ENCODE assay signal across 1 mouse cellular context in the genomic region with DNA sequence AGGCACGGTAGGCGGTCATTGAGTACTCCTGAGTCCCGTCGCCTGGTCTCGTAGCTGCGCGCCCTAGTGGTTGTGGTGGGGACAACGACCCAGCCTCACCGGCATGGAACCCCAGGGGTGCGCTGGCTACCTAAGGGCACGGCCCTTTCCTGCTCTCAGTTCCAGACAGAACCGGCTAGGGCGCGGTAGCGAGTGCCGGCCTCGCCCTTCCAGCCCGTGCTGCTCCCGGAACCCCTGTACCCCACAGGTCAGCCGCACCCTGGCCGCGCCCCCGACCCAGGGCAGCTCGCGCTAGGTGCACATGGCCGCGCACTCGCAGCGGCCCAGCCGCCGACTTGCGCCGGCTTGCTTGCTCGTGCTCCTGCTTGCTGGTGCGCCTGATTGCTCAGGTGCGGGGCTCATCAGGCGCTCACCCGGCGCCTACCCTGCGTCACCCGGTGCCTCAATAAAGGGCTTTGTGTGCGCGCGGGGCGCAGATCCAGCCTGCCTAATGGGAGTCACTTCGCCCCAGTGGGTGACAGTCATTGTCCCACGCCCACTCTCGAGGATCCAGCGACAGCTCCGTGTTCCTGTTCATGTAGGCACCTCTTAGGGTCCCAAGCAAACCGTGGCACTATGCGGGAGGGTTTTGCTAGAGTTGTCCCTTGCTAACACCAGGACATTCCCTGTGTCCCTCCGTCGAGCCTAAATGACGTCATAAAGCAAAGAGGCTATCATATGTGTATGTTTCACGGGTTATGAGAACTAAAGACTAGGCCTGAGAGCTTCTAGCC.
TF ChIP-seq lines count a peak whose summit lies in the region.

A gene (minus strand): TSS at position 665 of the 773 bp plus-strand sequence.

TF ChIP-seq in C2C12, 6 proteins besides CTCF, POLR2A, EP300 and RAD21 (continued from another document):
- no peak for TF ChIP-seq CEBPB (IDR thresholded peaks at IDR 0.05; ENCODE audit: low read depth)
- no peak for TF ChIP-seq FOSL1 (IDR thresholded peaks at IDR 0.05; ENCODE audit: insufficient read depth, low read length, poor library complexity, severe bottlenecking)
- no peak for TF ChIP-seq MAX (IDR thresholded peaks at IDR 0.05)
- TF ChIP-seq MYOG (IDR thresholded peaks at IDR 0.05; ENCODE audit: control insufficient read depth, extremely low read depth, insufficient read length) = no peak
